8 mouse cellular contexts compared by ENCODE assay signal in genomic region chr4:149893611-149894151, GRCm38 (mm10).
A peak's percentile ranks its signal among the peaks of the same experiment; 100 is the strongest.
DNase-seq lines count a peak whose midpoint lies in the region; ATAC-seq and TF ChIP-seq lines count a peak whose summit lies in the region.

No protein-coding gene starts in this region.

- no peaks in the 10 kb centered on the region for H3K27me3 ChIP-seq in lung, embryonic 14.5 days (ENCODE audit: insufficient read depth, low read length)
- H3K27me3 ChIP-seq in forebrain, embryonic 11.5 days (ENCODE audit: control insufficient read depth, insufficient read depth, low read length), result no peaks in the 10 kb centered on the region
- H3K27me3 ChIP-seq in intestine, embryonic 16.5 days (replicated peaks; ENCODE audit: control insufficient read depth, insufficient read depth, low read length), result no peaks in the 10 kb centered on the region
- H3K27me3 ChIP-seq in midbrain, embryonic 12.5 days, result peaks cover 9% of the 10 kb centered on the region; the same call in 1 of the 2 replicates

- DNase-seq in lung, embryonic 14.5 days, result peak; percentile 66
- no peak for DNase-seq in lung, adult 2 months
- DNase-seq in forebrain, embryonic 11.5 days (ENCODE audit: low spot score), result peak; percentile 71
- no peak for DNase-seq in right cerebral cortex, postnatal 14 days
- no peak for DNase-seq in spleen, postnatal 14 days (ENCODE audit: low spot score in 2 of 2)
- no peak for DNase-seq in left cerebral cortex, postnatal 36 days (ENCODE audit: low spot score in 2 of 2)

- TF ChIP-seq CTCF in lung, embryonic 14.5 days (IDR thresholded peaks at IDR 0.05; ENCODE audit: low read depth), result no peak
- TF ChIP-seq CTCF in lung, adult 2 months (IDR thresholded peaks at IDR 0.05; ENCODE audit: insufficient read depth, low read length), result no peak

- no peak for TF ChIP-seq POLR2A in lung, adult 2 months (IDR thresholded peaks at IDR 0.05; ENCODE audit: borderline replicate concordance, extremely low read depth, low read depth, low read length)

- H3K4me1 ChIP-seq in lung, embryonic 14.5 days (ENCODE audit: insufficient read depth), result peaks cover 34% of the 10 kb centered on the region
- H3K4me1 ChIP-seq in lung, adult 2 months (ENCODE audit: control insufficient read depth, insufficient read depth, low read length), result peaks cover 9% of the 10 kb centered on the region
- peaks cover 14% of the 10 kb centered on the region; the same call in 1 of the 2 replicates for H3K4me1 ChIP-seq in forebrain, embryonic 11.5 days (replicated peaks; ENCODE audit: control insufficient read depth, insufficient read depth, low read length)
- H3K4me1 ChIP-seq in intestine, embryonic 16.5 days (ENCODE audit: control insufficient read depth, insufficient read depth, low read length), result peaks cover 48% of the 10 kb centered on the region
- H3K4me1 ChIP-seq in midbrain, embryonic 12.5 days, result peaks cover 29% of the 10 kb centered on the region

- H3K36me3 ChIP-seq in lung, embryonic 14.5 days (ENCODE audit: insufficient read depth), result 0 out of 2 replicates have a peak, but pooled peaks cover 7% of the 10 kb centered on the region
- no peaks in the 10 kb centered on the region for H3K36me3 ChIP-seq in forebrain, embryonic 11.5 days (ENCODE audit: control insufficient read depth, insufficient read depth, low read length)
- H3K36me3 ChIP-seq in intestine, embryonic 16.5 days (ENCODE audit: control insufficient read depth, insufficient read depth, low read length), result no peaks in the 10 kb centered on the region
- H3K36me3 ChIP-seq in midbrain, embryonic 12.5 days, result no peaks in the 10 kb centered on the region

- no peak overlapping the region for H3K9ac ChIP-seq in lung, embryonic 14.5 days
- peak overlapping the region; percentile 6; the same call in 1 of the 2 replicates for H3K9ac ChIP-seq in forebrain, embryonic 11.5 days (ENCODE audit: low read length)
- 0 out of 2 replicates have a peak overlapping the region, but pooled peaks have one; percentile 1 for H3K9ac ChIP-seq in intestine, embryonic 16.5 days (ENCODE audit: low read depth, low read length)
- H3K9ac ChIP-seq in midbrain, embryonic 12.5 days (replicated peaks), result no peak overlapping the region

- H3K9me3 ChIP-seq in lung, embryonic 14.5 days (ENCODE audit: low read depth, low read length), result no peaks in the 10 kb centered on the region
- no peaks in the 10 kb centered on the region for H3K9me3 ChIP-seq in forebrain, embryonic 11.5 days (ENCODE audit: control insufficient read depth, low read length)
- no peaks in the 10 kb centered on the region for H3K9me3 ChIP-seq in intestine, embryonic 16.5 days (ENCODE audit: control insufficient read depth, low read length)
- H3K9me3 ChIP-seq in midbrain, embryonic 12.5 days, result no peaks in the 10 kb centered on the region

- H3K27ac ChIP-seq in lung, embryonic 14.5 days (ENCODE audit: low read depth), result peak overlapping the region; percentile 81
- peak overlapping the region; percentile 76 for H3K27ac ChIP-seq in forebrain, embryonic 11.5 days (ENCODE audit: low read depth, low read length)
- peak overlapping the region; percentile 78 for H3K27ac ChIP-seq in intestine, embryonic 16.5 days (ENCODE audit: low read length)
- H3K27ac ChIP-seq in midbrain, embryonic 12.5 days (replicated peaks), result peak overlapping the region; percentile 43; the same call in 1 of the 2 replicates

- WGBS in lung, embryonic 14.5 days, result 18% methylated on average over 11 of the region's 11 CpGs
- 37% methylated on average over 11 of the region's 11 CpGs for WGBS in lung, adult 2 months
- 38% methylated on average over 11 of the region's 11 CpGs for WGBS in forebrain, embryonic 11.5 days
- WGBS in intestine, embryonic 16.5 days, result 30% methylated on average over 11 of the region's 11 CpGs
- 41% methylated on average over 11 of the region's 11 CpGs for WGBS in midbrain, embryonic 12.5 days

- no peak overlapping the region for H3K4me2 ChIP-seq in lung, embryonic 14.5 days
- H3K4me2 ChIP-seq in forebrain, embryonic 11.5 days (ENCODE audit: low read depth, low read length, severe bottlenecking), result no peak overlapping the region
- no peak overlapping the region for H3K4me2 ChIP-seq in intestine, embryonic 16.5 days (ENCODE audit: low read depth, low read length)
- no peak overlapping the region for H3K4me2 ChIP-seq in midbrain, embryonic 12.5 days (replicated peaks)

- peak; percentile 26 for ATAC-seq in lung, embryonic 14.5 days (ENCODE audit: insufficient read depth)
- peak; percentile 51 for ATAC-seq in forebrain, embryonic 11.5 days (replicated peaks; ENCODE audit: low FRiP score)
- peak; percentile 60 for ATAC-seq in intestine, embryonic 16.5 days
- no peak; the same call in 1 of the 2 replicates for ATAC-seq in midbrain, embryonic 12.5 days (ENCODE audit: low FRiP score, low read depth)

- intact Hi-C loops in left cerebral cortex, postnatal 36 days (cut with DNase I), result no loop called here

- H3K4me3 ChIP-seq in lung, embryonic 14.5 days (ENCODE audit: low read depth, low read length), result no peak overlapping the region
- H3K4me3 ChIP-seq in lung, adult 2 months (replicated peaks; ENCODE audit: extremely low read depth, low read depth, low read length), result no peak overlapping the region
- no peak overlapping the region for H3K4me3 ChIP-seq in forebrain, embryonic 11.5 days (ENCODE audit: low read depth, low read length)
- H3K4me3 ChIP-seq in intestine, embryonic 16.5 days (ENCODE audit: low read length), result no peak overlapping the region
- no peak overlapping the region for H3K4me3 ChIP-seq in midbrain, embryonic 12.5 days

Comparison
In these comparisons a context has a peak if more than half of its experiments do, and no peak if none do; other contexts are left out.
1. DNase-seq: peak in lung, embryonic 14.5 days (single experiment) and forebrain, embryonic 11.5 days (single experiment); none in lung, adult 2 months (single experiment), right cerebral cortex, postnatal 14 days (single experiment), spleen, postnatal 14 days (0 of 2) and left cerebral cortex, postnatal 36 days (0 of 2).
2. H3K9ac ChIP-seq: peak in forebrain, embryonic 11.5 days (single experiment) and intestine, embryonic 16.5 days (single experiment); none in lung, embryonic 14.5 days (single experiment) and midbrain, embryonic 12.5 days (single experiment).
3. Peak in every context shown above with its lines, with median percentiles within 50 percentile points of each other: H3K27ac ChIP-seq.